Mouse (Mus musculus) midbrain, postnatal 0 days (tissue): Measurements from ENCODE around the gene Glyctk. TPM values are rescaled to one million over a fixed set of nuclear protein-coding genes. Genes with fewer than 3 reads are reported as not detected.

ENCODE experiments used
- ATAC-seq: fragments of 200-750 bp; cut with Nextera tagmentation; 2 replicates; pipeline ENCODE4 v1.8.0; 2017; ENCODE audit warnings: moderate number of reproducible peaks, mild to moderate bottlenecking, moderate TSS enrichment, moderate library complexity; ENCODE audit not compliant: low FRiP score
- DNase-seq: peaks from one replicate; pipeline ENCODE4 v3.0.0-alpha.2; 2015; ENCODE audit warnings: low spot score
- H3K27ac ChIP-seq: fragments of 300-500 bp; sonication (generic); 2 replicates; pipeline ENCODE4 v1.5.1; 2014; ENCODE audit warnings: low read depth, mild to moderate bottlenecking, low read length, mixed read lengths
- H3K27me3 ChIP-seq: fragments of 300-500 bp; sonication (generic); 2 replicates; pipeline ENCODE4 v1.6.1; 2014; ENCODE audit warnings: low read length, control low read depth, mixed read lengths; ENCODE audit not compliant: insufficient read depth
- H3K36me3 ChIP-seq: fragments of 300-500 bp; sonication (generic); 2 replicates; pipeline ENCODE4 v1.6.1; 2014; ENCODE audit warnings: low read length, control low read depth, mixed read lengths; ENCODE audit not compliant: insufficient read depth
- H3K4me1 ChIP-seq: fragments of 300-500 bp; sonication (generic); 2 replicates; pipeline ENCODE4 v1.6.1; 2014; ENCODE audit warnings: mild to moderate bottlenecking, control low read depth, antibody characterized with exemption, low read length, mixed read lengths; ENCODE audit not compliant: insufficient read depth
- H3K4me2 ChIP-seq: fragments of 300-500 bp; sonication (generic); 2 replicates; pipeline ENCODE4 v1.6.1; 2014; ENCODE audit warnings: low read depth, mild to moderate bottlenecking, low read length, mixed read lengths; ENCODE audit not compliant: poor library complexity, severe bottlenecking
- H3K4me3 ChIP-seq: fragments of 300-500 bp; sonication (generic); 2 replicates; pipeline ENCODE4 v1.5.1; 2014; ENCODE audit warnings: low read depth, mild to moderate bottlenecking, low read length, moderate library complexity
- H3K9ac ChIP-seq: fragments of 300-500 bp; sonication (generic); replicated peaks from 2 replicates; pipeline ENCODE4 v1.6.1; 2014; ENCODE audit warnings: mild to moderate bottlenecking, low read length, moderate library complexity, mixed read lengths; ENCODE audit not compliant: poor library complexity, severe bottlenecking
- H3K9me3 ChIP-seq: fragments of 300-500 bp; sonication (generic); 2 replicates; pipeline ENCODE4 v1.6.1; 2016; ENCODE audit warnings: low read length, control low read depth
- CTCF ChIP-seq: IDR thresholded peaks from 2 replicates; pipeline ENCODE4 v1.5.1; 2016; ENCODE audit warnings: antibody characterized with exemption, mild to moderate bottlenecking
- WGBS: fragments of 180-500 bp; shearing (Covaris S2); extraction: QIAGEN DNeasy Blood & Tissue Kit; methylation state at CpG from one replicate; pipeline ENCODE4 v1.1.7; 2014; 5-methylcytosine and 5-hydroxymethylcytosine counted together
- polyA plus RNA-seq: library from polyadenylated mRNA; unstranded; fragments of >200 nt; fragmentation: Nextera tagmentation; extraction: Ambion mirVana; gene quantifications from 2 replicates; pipeline ENCODE4 v1.2.1, GENCODE M21; 2015
- total RNA-seq: library from RNA; depleted of rRNA; stranded (reverse); fragments of >200 nt; gene quantifications from 2 replicates; pipeline ENCODE4 v1.2.3, GENCODE M21; 2014

The Glyctk gene
- total and polyA plus RNA-seq, 2 experiments from 2014 or later = 0.66 to 0.75 TPM

DNA sequence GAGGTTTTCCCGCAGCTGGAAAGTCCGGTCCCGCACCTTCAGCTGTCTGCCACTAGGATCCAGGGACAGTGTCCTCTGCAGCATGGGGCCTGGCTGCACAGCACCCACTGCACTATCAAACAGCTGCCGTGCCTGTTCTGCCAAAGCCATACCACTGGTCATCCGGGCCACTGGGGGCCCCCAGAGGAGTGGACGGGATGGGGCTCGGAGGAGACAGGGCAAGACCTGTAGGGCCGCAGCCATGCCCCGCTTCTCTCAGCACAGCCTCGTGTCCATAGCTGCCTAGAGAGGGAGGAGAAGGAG, 364 bp downstream of the Glyctk start:
- 83% methylated on average over 10 of the region's 10 CpGs for WGBS
- H3K9ac ChIP-seq = no peak overlapping the region
- no peak overlapping the region for H3K4me2 ChIP-seq
- TF ChIP-seq CTCF = no peak
- H3K9me3 ChIP-seq = no peaks in the 10 kb centered on the region
- DNase-seq = no peak
- H3K4me3 ChIP-seq = no peak overlapping the region
- H3K27ac ChIP-seq = no peak overlapping the region
- H3K36me3 ChIP-seq = peaks cover 5% of the 10 kb centered on the region
- H3K4me1 ChIP-seq = no peaks in the 10 kb centered on the region; the same call in 1 of the 2 replicates
- no peak for ATAC-seq
- no peaks in the 10 kb centered on the region for H3K27me3 ChIP-seq

DNA sequence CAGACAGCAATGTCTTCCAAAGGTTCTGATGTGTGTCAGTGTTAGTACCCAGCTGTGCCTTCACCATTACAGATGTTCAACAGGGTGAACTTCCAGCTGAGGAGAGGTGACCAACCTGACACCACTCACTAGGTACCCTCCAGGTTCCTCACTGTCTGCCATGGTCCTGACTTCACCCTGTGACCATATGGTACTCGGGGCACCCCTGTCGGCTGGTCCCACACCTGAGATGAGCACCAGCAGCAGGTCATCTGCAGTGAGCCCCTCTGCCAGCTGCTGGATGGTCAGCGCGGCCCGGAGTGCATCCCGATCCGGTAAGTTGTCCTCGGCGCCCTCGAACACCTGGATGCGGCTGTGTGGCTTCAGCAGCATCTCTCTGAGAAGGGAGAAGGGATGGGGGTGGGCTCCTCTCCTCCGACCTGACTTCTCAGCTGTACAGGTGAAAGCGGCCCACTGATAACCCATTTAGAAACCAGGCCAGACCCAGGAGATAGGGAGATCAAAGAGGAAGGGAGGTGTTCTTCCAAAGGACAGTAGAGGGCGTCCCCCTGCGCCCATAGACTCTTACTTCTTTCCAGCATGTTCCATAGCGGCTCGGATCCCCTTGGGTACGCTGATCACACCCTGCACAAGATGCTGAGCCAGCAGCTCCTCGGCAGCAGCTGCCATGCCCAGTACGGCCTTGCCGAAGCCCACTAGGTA, 866 bp downstream of the Glyctk start:
- no peak for DNase-seq
- Histone ChIP-seq H3K36me3 (peaks cover 8% of the 10 kb centered on the region), H3K27ac (no peak overlapping the region), H3K4me1 (no peaks in the 10 kb centered on the region; the same call in 1 of the 2 replicates), H3K4me2 (no peak overlapping the region), H3K9ac (no peak overlapping the region), H3K9me3 (no peaks in the 10 kb centered on the region), H3K27me3 (no peaks in the 10 kb centered on the region), H3K4me3 (no peak overlapping the region)
- TF ChIP-seq CTCF = peak; percentile 40
- no peak for ATAC-seq
- 79% methylated on average over 21 of the region's 21 CpGs for WGBS

- no peak overlapping the region for H3K27ac ChIP-seq
- peak; percentile 84 for TF ChIP-seq CTCF
- 36% methylated on average over 5 of the region's 5 CpGs for WGBS
These were observed 1.5 kb downstream of the Glyctk start for GRCm38 (mm10) chr9:106156419-106156818.

DNA sequence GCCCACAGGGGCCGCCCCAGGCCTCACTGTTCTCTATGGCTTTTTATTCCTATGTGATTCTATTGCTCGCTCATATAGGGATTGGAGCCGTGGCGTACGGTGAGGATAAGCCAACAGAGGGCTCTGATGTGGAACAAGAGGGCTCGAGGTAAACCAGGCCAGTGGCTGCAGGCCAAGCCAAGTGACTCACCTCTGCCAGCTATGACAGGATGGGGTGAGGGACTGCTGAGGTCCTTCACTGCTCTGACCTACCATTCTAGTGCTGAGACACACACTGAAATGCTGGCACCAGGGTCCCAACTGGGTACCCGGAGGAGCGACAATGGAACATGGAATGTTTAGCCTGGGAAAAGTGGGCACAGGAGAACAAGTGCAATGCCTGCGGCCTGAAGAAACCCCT, 3.8 kb downstream of the Glyctk start:
- peaks cover 9% of the 10 kb centered on the region for H3K4me1 ChIP-seq
- 74% methylated on average over 9 of the region's 9 CpGs for WGBS
- H3K27ac ChIP-seq = no peak overlapping the region

More at GRCm38 (mm10) chr9:106156419-106156818, 1.5 kb downstream of the Glyctk start:
- ATAC-seq = peak; percentile 35; the same call in 1 of the 2 replicates
- Histone ChIP-seq H3K36me3 (peaks cover 8% of the 10 kb centered on the region), H3K27me3 (no peaks in the 10 kb centered on the region), H3K9me3 (no peaks in the 10 kb centered on the region), H3K9ac (no peak overlapping the region), H3K4me2 (no peak overlapping the region), H3K4me1 (no peaks in the 10 kb centered on the region; the same call in 1 of the 2 replicates), H3K4me3 (no peak overlapping the region)
- DNase-seq = peak; percentile 89

DNA sequence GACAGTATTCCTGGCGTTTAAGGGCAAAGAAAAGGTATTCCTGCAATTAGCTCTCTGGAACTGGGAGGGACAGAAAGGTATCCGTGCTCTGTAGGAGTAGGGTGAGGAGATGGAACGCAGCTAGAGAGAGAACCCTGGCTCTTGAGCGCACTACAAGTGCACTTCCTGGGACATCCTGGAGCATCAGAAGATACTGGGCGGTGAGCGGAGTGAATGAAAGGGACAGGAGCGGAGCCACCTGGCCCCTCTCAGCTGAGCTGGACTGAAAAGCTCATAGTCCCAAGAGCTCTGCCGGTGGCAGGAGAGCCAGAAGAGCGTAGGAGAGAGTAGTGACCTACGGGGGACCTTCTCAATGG, 8.6 kb downstream of the Glyctk start:
- peak; percentile 17 for DNase-seq

More for the DNA sequence above, 3.8 kb downstream of the Glyctk start:
- H3K4me3 ChIP-seq = no peak overlapping the region
- no peaks in the 10 kb centered on the region for H3K27me3 ChIP-seq
- peaks cover 8% of the 10 kb centered on the region for H3K36me3 ChIP-seq
- no peaks in the 10 kb centered on the region for H3K9me3 ChIP-seq
- H3K4me2 ChIP-seq = no peak overlapping the region
- H3K9ac ChIP-seq = no peak overlapping the region
- no peak for DNase-seq
- no peak for TF ChIP-seq CTCF
- ATAC-seq = no peak

GRCm38 (mm10) chr9:106148541-106149398, 9.2 kb downstream of the Glyctk start:
- H3K27ac ChIP-seq = peak overlapping the region; percentile 97
- peak; percentile 51 for TF ChIP-seq CTCF
- peak; percentile 65 for DNase-seq
- H3K27me3 ChIP-seq = no peaks in the 10 kb centered on the region
- WGBS = under 1% methylated on average over 36 of the region's 36 CpGs
- ATAC-seq = peak; percentile 84
- peak overlapping the region; percentile 83 for H3K4me2 ChIP-seq
- H3K36me3 ChIP-seq = peaks cover 7% of the 10 kb centered on the region
- H3K4me3 ChIP-seq = peak overlapping the region; percentile 76
- peaks cover 17% of the 10 kb centered on the region for H3K4me1 ChIP-seq
- H3K9me3 ChIP-seq = no peaks in the 10 kb centered on the region
- H3K9ac ChIP-seq = peak overlapping the region; percentile 93

More for the DNA sequence above, 8.6 kb downstream of the Glyctk start:
- no peak for TF ChIP-seq CTCF
- H3K9ac ChIP-seq = peak overlapping the region; percentile 93
- H3K4me1 ChIP-seq = peaks cover 17% of the 10 kb centered on the region
- peak overlapping the region; percentile 76 for H3K4me3 ChIP-seq
- ATAC-seq = no peak
- H3K27ac ChIP-seq = peak overlapping the region; percentile 97
- no peaks in the 10 kb centered on the region for H3K27me3 ChIP-seq
- H3K4me2 ChIP-seq = peak overlapping the region; percentile 83
- WGBS = 4% methylated on average over 10 of the region's 10 CpGs
- peaks cover 8% of the 10 kb centered on the region for H3K36me3 ChIP-seq
- H3K9me3 ChIP-seq = no peaks in the 10 kb centered on the region
